Mouse (Mus musculus): ENCODE data around the gene Isyna1.

Gene Isyna1

DNA sequence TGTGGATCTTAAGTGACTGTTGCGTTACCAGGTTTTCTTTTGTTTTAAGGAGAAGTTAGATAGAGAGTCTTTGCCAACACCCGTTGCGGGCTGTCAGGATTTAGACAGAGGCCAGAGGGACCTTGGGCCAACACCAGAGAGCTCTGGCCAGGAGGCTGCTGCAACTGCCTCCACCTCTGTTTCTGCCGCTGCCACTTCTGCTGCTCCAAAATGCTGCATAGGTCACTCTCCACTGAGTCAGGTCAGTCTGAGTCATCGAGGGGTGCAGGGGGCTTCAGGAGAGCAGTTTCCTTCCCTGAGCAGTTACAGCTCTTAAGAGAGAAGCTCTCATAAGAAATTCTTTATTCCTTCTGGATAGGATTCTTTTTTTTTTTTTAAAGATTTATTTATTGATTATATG lies 32.9 kb downstream of the Isyna1 start:
- no peak for DNase-seq (ENCODE audit: low read depth)

- no peak for DNase-seq (ENCODE audit: low read depth)
These were observed 34.9 kb downstream of the Isyna1 start for GRCm38 (mm10) chr8:70628986-70629490.

GRCm38 (mm10) chr8:70629574-70630531 lies 35.7 kb downstream of the Isyna1 start:
- DNase-seq (ENCODE audit: low read depth), result peak; percentile 99

DNA sequence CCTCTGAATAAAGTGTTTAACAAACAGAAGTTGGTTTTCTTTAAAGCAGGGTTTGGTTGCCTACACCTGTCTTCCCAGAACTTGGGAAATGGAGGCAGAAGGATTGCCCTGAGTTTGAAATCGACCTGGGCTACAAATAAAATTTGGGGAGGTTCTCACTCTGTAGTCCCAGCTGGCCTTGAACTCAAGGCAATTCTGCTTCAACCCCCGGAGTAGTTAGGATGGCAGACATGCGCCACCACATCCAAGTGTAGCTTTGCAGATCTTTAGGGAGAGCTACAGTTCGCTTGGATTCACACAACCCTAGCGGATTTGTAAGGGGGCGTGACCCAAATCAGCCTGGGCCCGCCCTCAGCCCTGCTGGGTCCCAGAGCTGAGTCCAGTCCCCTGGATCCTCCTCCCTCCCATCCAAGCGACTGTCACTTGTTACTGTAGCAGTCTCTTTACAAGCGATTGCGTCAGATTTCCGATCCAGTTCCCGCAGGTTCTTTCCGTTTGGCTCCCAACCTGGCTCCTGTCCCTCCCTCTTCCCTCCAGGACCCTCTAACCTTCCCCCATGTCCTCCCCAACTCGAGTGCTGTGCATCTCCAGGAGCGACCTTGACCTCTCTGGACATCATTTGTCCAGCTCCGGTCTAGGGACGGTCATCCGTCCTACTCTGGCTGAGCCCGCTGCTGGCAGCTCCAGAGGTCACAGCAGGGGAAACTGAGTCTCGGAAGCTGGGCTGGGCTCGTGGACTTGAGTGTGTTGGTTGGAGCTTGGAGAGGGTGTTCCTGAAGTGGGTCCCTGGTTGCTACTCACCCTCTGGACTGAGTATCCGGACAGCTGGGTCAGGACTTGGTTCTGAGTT lies 36.6 kb downstream of the Isyna1 start:
- DNase-seq (ENCODE audit: low read depth), result peak; percentile 35

- DNase-seq (ENCODE audit: low read depth), result no peak
These were observed 37.3 kb downstream of the Isyna1 start for GRCm38 (mm10) chr8:70631436-70631835.

GRCm38 (mm10) chr8:70632346-70632892 lies 38.2 kb downstream of the Isyna1 start, which contains the start of gene Gdf15:
TSS of gene Gdf15 (minus strand) at chr8:70632456.
- DNase-seq (ENCODE audit: low read depth), result no peak

DNA sequence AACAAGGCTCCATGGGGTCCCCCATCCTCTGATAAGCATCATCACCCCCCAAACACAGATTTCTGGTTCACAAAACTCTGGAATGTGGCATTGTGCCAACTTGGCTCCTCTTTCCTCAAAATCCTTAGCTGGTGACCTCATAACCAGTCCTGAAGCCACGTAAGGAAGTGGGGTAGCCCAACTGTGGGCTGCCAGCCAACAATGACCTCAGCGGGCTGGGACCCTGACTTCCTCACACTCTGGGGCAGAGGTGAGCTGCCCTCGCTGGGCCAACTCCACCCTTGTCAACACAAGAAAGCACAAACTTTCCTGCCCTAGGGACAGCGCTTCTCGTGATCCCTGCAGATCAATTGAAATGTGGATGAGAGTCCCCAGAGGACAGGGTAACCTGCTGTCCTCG lies 39.9 kb downstream of the Isyna1 start:
- no peak for DNase-seq (ENCODE audit: low read depth)

GRCm38 (mm10) chr8:70635527-70635926 lies 41.4 kb downstream of the Isyna1 start:
- DNase-seq (ENCODE audit: low read depth), result no peak

- no peak for DNase-seq (ENCODE audit: low read depth)
These were observed 42.7 kb downstream of the Isyna1 start for GRCm38 (mm10) chr8:70636838-70637237.

DNA sequence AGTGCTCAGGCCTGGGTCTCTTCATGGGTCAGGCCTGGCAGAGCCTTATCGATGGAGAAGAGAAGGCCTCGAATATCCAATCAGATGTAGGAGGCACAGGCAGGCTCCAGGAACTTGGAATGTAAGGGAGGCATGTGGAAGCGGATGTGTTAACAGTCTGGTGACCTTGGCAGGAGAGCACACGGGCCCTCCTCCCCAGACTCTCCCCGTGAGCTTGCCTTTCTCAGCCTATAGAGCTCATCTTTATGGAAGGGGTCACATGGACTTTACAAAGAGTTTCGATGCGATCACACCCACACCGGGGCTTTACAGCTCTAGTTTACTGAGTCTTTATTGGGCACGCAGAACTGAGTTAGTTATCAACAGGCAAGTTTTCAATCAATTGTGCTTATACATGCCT lies 44.6 kb downstream of the Isyna1 start:
- no peak for DNase-seq (ENCODE audit: low read depth)

- DNase-seq (ENCODE audit: low read depth), result no peak
These were observed 48.8 kb downstream of the Isyna1 start for GRCm38 (mm10) chr8:70643019-70643418.

DNA sequence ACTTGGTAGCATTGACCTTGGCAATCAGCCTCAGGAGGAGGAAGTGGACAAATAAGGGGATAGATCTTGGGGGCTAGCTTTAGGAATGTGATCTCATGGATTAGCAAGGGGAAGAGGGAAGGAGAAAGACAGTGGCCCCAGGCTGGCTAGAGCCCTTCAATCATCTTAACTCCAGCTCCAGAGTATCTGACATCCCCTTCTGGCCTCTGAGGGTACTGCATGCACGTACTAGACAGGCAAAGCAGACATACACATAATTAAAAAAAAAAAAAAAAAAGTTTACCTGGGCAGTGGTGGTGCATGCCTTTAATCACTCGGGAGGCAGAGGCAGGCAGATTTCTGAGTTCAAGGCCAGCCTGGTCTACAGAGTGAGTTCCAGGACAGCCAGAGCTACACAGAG lies 49.9 kb downstream of the Isyna1 start:
- DNase-seq (ENCODE audit: low read depth), result peak; percentile 54

GRCm38 (mm10) chr8:70645501-70646224 lies 51.5 kb downstream of the Isyna1 start:
- DNase-seq (ENCODE audit: low read depth), result no peak

- DNase-seq (ENCODE audit: low read depth), result no peak
These were observed 52.2 kb downstream of the Isyna1 start for GRCm38 (mm10) chr8:70646369-70646768.

DNA sequence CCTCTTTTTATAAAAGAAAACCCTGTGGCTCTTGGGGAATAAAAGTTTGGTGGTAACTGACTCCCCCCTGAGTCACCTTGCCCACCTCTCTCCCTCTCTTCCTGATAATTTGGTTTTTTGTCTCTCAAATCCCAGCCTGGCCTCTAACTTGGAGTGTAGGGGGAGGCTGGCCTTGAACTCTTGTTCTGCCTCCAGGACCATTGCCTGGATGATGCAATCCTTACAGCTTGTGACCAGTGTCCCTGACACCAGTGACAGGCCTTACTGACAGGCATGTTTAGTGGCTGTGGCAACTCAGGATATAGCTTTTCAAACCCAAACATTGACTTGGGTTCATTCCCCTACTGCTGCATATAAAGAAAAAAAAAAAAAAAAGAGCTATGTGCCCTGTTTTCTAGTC lies 52.6 kb downstream of the Isyna1 start:
- DNase-seq (ENCODE audit: low read depth), result no peak
